Mouse (Mus musculus): Measurements from ENCODE around the gene Tead1.

GRCm38 (mm10) chr7:112919845-112920244 lies 240.7 kb downstream of the Tead1 start:
- TF ChIP-seq CTCF (IDR thresholded peaks at IDR 0.05; ENCODE audit: low read depth) (peak; percentile 83), EP300 (IDR thresholded peaks at IDR 0.05; ENCODE audit: low read depth) (peak; percentile 49; the same call in 1 of the 2 replicates)
